Mouse (Mus musculus) megakaryocyte, embryonic 14.5 days (primary cell): ENCODE measurements around the gene Cald1. TPM values are rescaled to one million over a fixed set of nuclear protein-coding genes. Genes with fewer than 3 reads are reported as not detected.

Experiments
- H3K27me3 ChIP-seq: replicated peaks from 2 replicates; pipeline ENCODE3; 2012; ENCODE audit warnings: inconsistent platforms
- H3K36me3 ChIP-seq: replicated peaks from 2 replicates; pipeline ENCODE3; 2012; ENCODE audit warnings: low read length, inconsistent platforms, mixed read lengths
- H3K4me1 ChIP-seq: 2 replicates; pipeline ENCODE4 v1.6.1; 2012; ENCODE audit warnings: inconsistent platforms
- H3K4me3 ChIP-seq: replicated peaks from 2 replicates; pipeline ENCODE3; 2012; ENCODE audit warnings: moderate library complexity, mild to moderate bottlenecking, inconsistent platforms
- H3K9me3 ChIP-seq: 2 replicates; pipeline ENCODE4 v1.6.1; 2012; ENCODE audit warnings: inconsistent platforms
- FLI1 ChIP-seq: IDR thresholded peaks from 2 replicates; pipeline ENCODE4 v1.6.1; 2012; ENCODE audit warnings: low read length, inconsistent platforms, mixed read lengths
- GATA1 ChIP-seq: IDR thresholded peaks from 3 replicates; pipeline ENCODE4 v1.6.1; 2012; ENCODE audit warnings: mixed read lengths, low read length, inconsistent platforms, borderline replicate concordance
- polyA plus RNA-seq: library from polyadenylated mRNA; stranded (reverse); fragments of >175 nt; gene quantifications from 2 replicates; pipeline ENCODE4 v1.2.3, GENCODE M21; 2012; ENCODE audit warnings: low replicate concordance; ENCODE audit not compliant: insufficient read depth

Gene Cald1
- polyA plus RNA-seq, 1 experiment, result 42.3 TPM

GRCm38 (mm10) chr6:34633776-34634175 lies 35.5 kb downstream of the Cald1 start:
- no peak for TF ChIP-seq GATA1
- Histone ChIP-seq H3K36me3 (no peaks in the 10 kb centered on the region), H3K4me1 (peaks cover 16% of the 10 kb centered on the region), H3K27me3 (peaks cover 2% of the 10 kb centered on the region), H3K4me3 (no peak overlapping the region), H3K9me3 (no peaks in the 10 kb centered on the region)

GRCm38 (mm10) chr6:34637588-34638438 lies 39.5 kb downstream of the Cald1 start:
- H3K9me3 ChIP-seq, result no peaks in the 10 kb centered on the region
- TF ChIP-seq GATA1 (no peak), FLI1 (no peak)
- no peak overlapping the region for H3K4me3 ChIP-seq

GRCm38 (mm10) chr6:34638667-34639066 lies 40.4 kb downstream of the Cald1 start:
- TF ChIP-seq FLI1 (no peak), GATA1 (no peak)
- peaks cover 2% of the 10 kb centered on the region for H3K27me3 ChIP-seq
- H3K4me3 ChIP-seq, result no peak overlapping the region
- peaks cover 15% of the 10 kb centered on the region for H3K4me1 ChIP-seq
- no peaks in the 10 kb centered on the region for H3K36me3 ChIP-seq
- no peaks in the 10 kb centered on the region for H3K9me3 ChIP-seq

More at GRCm38 (mm10) chr6:34637588-34638438, 39.5 kb downstream of the Cald1 start:
- Histone ChIP-seq H3K27me3 (peaks cover 2% of the 10 kb centered on the region), H3K4me1 (peaks cover 16% of the 10 kb centered on the region), H3K36me3 (no peaks in the 10 kb centered on the region)

GRCm38 (mm10) chr6:34640226-34640625 lies 41.9 kb downstream of the Cald1 start:
- no peak for TF ChIP-seq GATA1
- TF ChIP-seq FLI1, result no peak
- H3K4me1 ChIP-seq, result peaks cover 10% of the 10 kb centered on the region

GRCm38 (mm10) chr6:34641081-34641480 lies 42.8 kb downstream of the Cald1 start:
- Histone ChIP-seq H3K4me3 (no peak overlapping the region), H3K27me3 (peaks cover 2% of the 10 kb centered on the region), H3K36me3 (no peaks in the 10 kb centered on the region), H3K4me1 (peaks cover 10% of the 10 kb centered on the region), H3K9me3 (no peaks in the 10 kb centered on the region)
- TF ChIP-seq FLI1, result no peak
- no peak for TF ChIP-seq GATA1

More at GRCm38 (mm10) chr6:34640226-34640625, 41.9 kb downstream of the Cald1 start:
- no peak overlapping the region for H3K4me3 ChIP-seq
- no peaks in the 10 kb centered on the region for H3K36me3 ChIP-seq
- H3K27me3 ChIP-seq, result peaks cover 2% of the 10 kb centered on the region
- H3K9me3 ChIP-seq, result no peaks in the 10 kb centered on the region

- Histone ChIP-seq H3K4me1 (peaks cover 10% of the 10 kb centered on the region), H3K9me3 (no peaks in the 10 kb centered on the region), H3K4me3 (no peak overlapping the region), H3K36me3 (no peaks in the 10 kb centered on the region), H3K27me3 (peaks cover 2% of the 10 kb centered on the region)
- no peak for TF ChIP-seq GATA1
- no peak for TF ChIP-seq FLI1
These were observed 43.8 kb downstream of the Cald1 start for GRCm38 (mm10) chr6:34642075-34642547.

GRCm38 (mm10) chr6:34648017-34648787 lies 49.9 kb downstream of the Cald1 start:
- Histone ChIP-seq H3K4me3 (no peak overlapping the region), H3K9me3 (no peaks in the 10 kb centered on the region), H3K4me1 (no peaks in the 10 kb centered on the region), H3K36me3 (no peaks in the 10 kb centered on the region), H3K27me3 (peaks cover 7% of the 10 kb centered on the region)
- TF ChIP-seq GATA1 (no peak), FLI1 (no peak)

GRCm38 (mm10) chr6:34651298-34651697 lies 53.0 kb downstream of the Cald1 start:
- H3K9me3 ChIP-seq, result no peaks in the 10 kb centered on the region
- H3K27me3 ChIP-seq, result peaks cover 9% of the 10 kb centered on the region
- TF ChIP-seq GATA1 (no peak), FLI1 (no peak)

GRCm38 (mm10) chr6:34655719-34656118 lies 57.4 kb downstream of the Cald1 start:
- TF ChIP-seq GATA1, result no peak
- no peak for TF ChIP-seq FLI1
- Histone ChIP-seq H3K9me3 (no peaks in the 10 kb centered on the region), H3K4me3 (no peak overlapping the region), H3K36me3 (no peaks in the 10 kb centered on the region), H3K27me3 (peaks cover 13% of the 10 kb centered on the region), H3K4me1 (peaks cover 2% of the 10 kb centered on the region; the same call in 1 of the 2 replicates)

More at GRCm38 (mm10) chr6:34651298-34651697, 53.0 kb downstream of the Cald1 start:
- Histone ChIP-seq H3K36me3 (no peaks in the 10 kb centered on the region), H3K4me3 (no peak overlapping the region), H3K4me1 (no peaks in the 10 kb centered on the region)

- Histone ChIP-seq H3K4me3 (no peak overlapping the region), H3K4me1 (peaks cover 9% of the 10 kb centered on the region), H3K36me3 (no peaks in the 10 kb centered on the region), H3K27me3 (peaks cover 18% of the 10 kb centered on the region), H3K9me3 (peaks cover 7% of the 10 kb centered on the region)
- no peak for TF ChIP-seq GATA1
- no peak for TF ChIP-seq FLI1
These were observed 60.5 kb downstream of the Cald1 start for GRCm38 (mm10) chr6:34658791-34659190.

GRCm38 (mm10) chr6:34660724-34661123 lies 62.4 kb downstream of the Cald1 start:
- TF ChIP-seq FLI1 (no peak), GATA1 (no peak)
- peaks cover 7% of the 10 kb centered on the region for H3K9me3 ChIP-seq
- H3K4me1 ChIP-seq, result peaks cover 12% of the 10 kb centered on the region
- peaks cover 16% of the 10 kb centered on the region for H3K27me3 ChIP-seq
- no peaks in the 10 kb centered on the region for H3K36me3 ChIP-seq
- H3K4me3 ChIP-seq, result peak overlapping the region; percentile 67
